Mouse (Mus musculus) midbrain, postnatal 0 days (tissue): Measurements from ENCODE around the gene Cyp3a13. TPM values are rescaled to one million over a fixed set of nuclear protein-coding genes. Genes with fewer than 3 reads are reported as not detected.
A peak's percentile ranks its signal among the peaks of the same experiment; 100 is the strongest.

ENCODE experiments used
- ATAC-seq: fragments of 200-750 bp; cut with Nextera tagmentation; 2 replicates; pipeline ENCODE4 v1.8.0; 2017; ENCODE audit warnings: moderate number of reproducible peaks, mild to moderate bottlenecking, moderate TSS enrichment, moderate library complexity; ENCODE audit not compliant: low FRiP score
- DNase-seq: peaks from one replicate; pipeline ENCODE4 v3.0.0-alpha.2; 2015; ENCODE audit warnings: low spot score
- H3K27ac ChIP-seq: fragments of 300-500 bp; sonication (generic); 2 replicates; pipeline ENCODE4 v1.5.1; 2014; ENCODE audit warnings: low read depth, mild to moderate bottlenecking, low read length, mixed read lengths
- H3K27me3 ChIP-seq: fragments of 300-500 bp; sonication (generic); 2 replicates; pipeline ENCODE4 v1.6.1; 2014; ENCODE audit warnings: low read length, control low read depth, mixed read lengths; ENCODE audit not compliant: insufficient read depth
- H3K36me3 ChIP-seq: fragments of 300-500 bp; sonication (generic); 2 replicates; pipeline ENCODE4 v1.6.1; 2014; ENCODE audit warnings: low read length, control low read depth, mixed read lengths; ENCODE audit not compliant: insufficient read depth
- H3K4me1 ChIP-seq: fragments of 300-500 bp; sonication (generic); 2 replicates; pipeline ENCODE4 v1.6.1; 2014; ENCODE audit warnings: mild to moderate bottlenecking, control low read depth, antibody characterized with exemption, low read length, mixed read lengths; ENCODE audit not compliant: insufficient read depth
- H3K4me2 ChIP-seq: fragments of 300-500 bp; sonication (generic); 2 replicates; pipeline ENCODE4 v1.6.1; 2014; ENCODE audit warnings: low read depth, mild to moderate bottlenecking, low read length, mixed read lengths; ENCODE audit not compliant: poor library complexity, severe bottlenecking
- H3K4me3 ChIP-seq: fragments of 300-500 bp; sonication (generic); 2 replicates; pipeline ENCODE4 v1.5.1; 2014; ENCODE audit warnings: low read depth, mild to moderate bottlenecking, low read length, moderate library complexity
- H3K9ac ChIP-seq: fragments of 300-500 bp; sonication (generic); replicated peaks from 2 replicates; pipeline ENCODE4 v1.6.1; 2014; ENCODE audit warnings: mild to moderate bottlenecking, low read length, moderate library complexity, mixed read lengths; ENCODE audit not compliant: poor library complexity, severe bottlenecking
- H3K9me3 ChIP-seq: fragments of 300-500 bp; sonication (generic); 2 replicates; pipeline ENCODE4 v1.6.1; 2016; ENCODE audit warnings: low read length, control low read depth
- CTCF ChIP-seq: IDR thresholded peaks from 2 replicates; pipeline ENCODE4 v1.5.1; 2016; ENCODE audit warnings: antibody characterized with exemption, mild to moderate bottlenecking
- WGBS: fragments of 180-500 bp; shearing (Covaris S2); extraction: QIAGEN DNeasy Blood & Tissue Kit; methylation state at CpG from one replicate; pipeline ENCODE4 v1.1.7; 2014; 5-methylcytosine and 5-hydroxymethylcytosine counted together
- polyA plus RNA-seq: library from polyadenylated mRNA; unstranded; fragments of >200 nt; fragmentation: Nextera tagmentation; extraction: Ambion mirVana; gene quantifications from 2 replicates; pipeline ENCODE4 v1.2.1, GENCODE M21; 2015
- total RNA-seq: library from RNA; depleted of rRNA; stranded (reverse); fragments of >200 nt; gene quantifications from 2 replicates; pipeline ENCODE4 v1.2.3, GENCODE M21; 2014; rRNA removed

Gene Cyp3a13
- total RNA-seq (not detected in 2 replicates), polyA plus RNA-seq (not detected in 2 replicates)

DNA sequence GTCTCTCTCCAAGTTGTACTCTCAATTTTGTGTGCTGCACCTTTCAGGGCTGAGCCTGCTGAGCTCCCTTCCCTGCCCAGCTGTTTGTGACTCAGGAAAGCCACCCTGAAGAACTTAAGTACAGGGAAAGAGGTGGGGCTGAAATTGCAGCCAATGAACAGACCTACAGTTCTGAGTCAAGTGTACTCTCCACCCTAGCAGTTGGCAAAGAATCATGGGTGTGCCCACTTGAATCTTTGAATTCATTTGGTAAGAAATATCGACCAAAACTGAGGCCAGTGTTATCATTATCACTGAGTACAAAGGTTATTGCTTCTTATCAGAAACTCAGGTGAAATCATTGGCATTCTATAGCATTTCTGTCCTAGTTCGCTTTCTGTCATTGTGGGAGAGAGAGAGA is at the start of gene Cyp3a13:
TSS of gene Cyp3a13 (minus strand) at position 88 of the 400 bp plus-strand sequence.
- H3K4me1 ChIP-seq = no peaks in the 10 kb centered on the region
- no peak within 1 kb of the TSS for H3K4me2 ChIP-seq
- no peak within 1 kb of the TSS for H3K4me3 ChIP-seq
- H3K9me3 ChIP-seq = no peaks in the 10 kb centered on the region
- no peak for ATAC-seq
- no peaks in the 10 kb centered on the region for H3K36me3 ChIP-seq
- no peaks in the 10 kb centered on the region for H3K27me3 ChIP-seq
- 55% methylated on average over 2 of the region's 2 CpGs for WGBS
- no peak for TF ChIP-seq CTCF
- no peak within 1 kb of the TSS for H3K27ac ChIP-seq
- no peak within 1 kb of the TSS for H3K9ac ChIP-seq
- DNase-seq = no peak

DNA sequence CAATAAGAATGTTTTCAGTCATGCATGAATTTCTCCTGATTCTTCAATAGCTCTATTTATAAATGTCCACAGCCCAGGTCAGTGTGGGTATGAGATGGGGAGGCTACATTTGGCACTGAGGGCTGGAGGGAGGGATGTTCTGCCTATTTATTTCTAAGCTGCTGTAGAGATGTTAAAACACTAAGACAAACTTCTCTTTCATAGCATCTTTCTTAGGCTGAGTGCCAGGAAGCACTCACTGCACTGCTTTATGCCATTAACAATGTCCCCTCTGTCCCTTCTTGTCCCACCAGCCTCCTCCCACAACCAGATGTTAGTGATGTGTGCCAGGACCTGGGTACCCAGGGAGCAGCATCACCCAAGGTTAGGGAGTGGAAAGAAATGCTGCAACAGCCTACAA is 45.1 kb upstream of the Cyp3a13 start:
- no peak for TF ChIP-seq CTCF
- ATAC-seq (peak; percentile 56; the same call in 1 of the 2 replicates), DNase-seq (peak; percentile 80)
- no peak overlapping the region for H3K9ac ChIP-seq
- H3K4me2 ChIP-seq = no peak overlapping the region
- no peaks in the 10 kb centered on the region for H3K27me3 ChIP-seq
- no peak overlapping the region for H3K4me3 ChIP-seq
- H3K4me1 ChIP-seq = no peaks in the 10 kb centered on the region
- H3K36me3 ChIP-seq = no peaks in the 10 kb centered on the region
- no peak overlapping the region for H3K27ac ChIP-seq
- no peaks in the 10 kb centered on the region for H3K9me3 ChIP-seq

DNA sequence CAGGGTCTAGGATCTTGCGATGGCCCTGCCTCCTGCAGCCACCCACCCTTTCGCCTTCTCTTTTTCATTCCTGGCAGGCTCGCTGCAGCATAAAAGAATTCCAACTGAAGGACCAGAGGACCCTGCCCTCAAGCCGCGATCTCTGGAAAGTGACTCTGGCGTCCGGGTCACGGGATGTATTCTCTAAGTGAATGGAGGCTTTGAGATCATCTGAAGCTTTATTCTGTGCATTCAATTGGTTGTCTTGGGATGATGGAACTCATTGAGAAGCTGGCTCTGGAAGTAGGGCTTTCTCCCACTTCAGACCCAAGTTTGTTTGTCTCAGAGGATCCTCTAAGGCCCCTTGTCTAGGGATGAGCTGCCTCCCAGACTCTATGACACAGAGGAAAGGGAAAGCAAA is 41.5 kb upstream of the Cyp3a13 start, which contains the start of gene Gjc3:
TSS of gene Gjc3 (minus strand) at position 154 of the 400 bp plus-strand sequence.
- ATAC-seq = no peak
- peak; percentile 30 for DNase-seq
- 67% methylated on average over 8 of the region's 8 CpGs for WGBS
- H3K27ac ChIP-seq = no peak within 1 kb of the TSS
- no peaks in the 10 kb centered on the region for H3K27me3 ChIP-seq
- no peak within 1 kb of the TSS for H3K4me2 ChIP-seq
- TF ChIP-seq CTCF = no peak
- H3K9ac ChIP-seq = no peak within 1 kb of the TSS
- no peak within 1 kb of the TSS for H3K4me3 ChIP-seq
- H3K4me1 ChIP-seq = no peaks in the 10 kb centered on the region
- H3K36me3 ChIP-seq = no peaks in the 10 kb centered on the region
- no peaks in the 10 kb centered on the region for H3K9me3 ChIP-seq

DNA sequence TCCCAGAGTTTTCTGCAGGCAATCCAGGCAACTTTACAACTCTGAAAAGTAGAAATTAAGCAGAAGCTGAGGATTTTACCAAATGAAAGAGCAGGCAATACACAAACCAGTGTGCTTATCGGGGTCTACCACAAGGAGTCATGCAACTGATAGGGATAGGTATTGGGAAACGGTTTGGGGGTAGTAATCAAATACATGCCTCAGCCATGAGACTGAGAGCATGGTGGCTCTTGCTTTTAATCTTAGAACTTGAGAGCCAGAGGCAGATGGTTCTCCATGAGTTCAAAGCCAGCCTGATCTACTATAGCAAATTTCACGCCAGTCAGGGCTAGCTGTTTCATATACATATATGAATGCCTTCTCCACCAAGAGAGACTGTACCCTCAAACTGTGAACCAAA is 35.0 kb upstream of the Cyp3a13 start:
- DNase-seq (no peak), ATAC-seq (no peak)
- Histone ChIP-seq H3K4me3 (no peak overlapping the region), H3K4me2 (no peak overlapping the region), H3K9me3 (no peaks in the 10 kb centered on the region), H3K36me3 (no peaks in the 10 kb centered on the region), H3K4me1 (no peaks in the 10 kb centered on the region), H3K27me3 (no peaks in the 10 kb centered on the region), H3K27ac (no peak overlapping the region), H3K9ac (no peak overlapping the region)
- 87% methylated on average over 3 of the region's 3 CpGs for WGBS
- no peak for TF ChIP-seq CTCF

DNA sequence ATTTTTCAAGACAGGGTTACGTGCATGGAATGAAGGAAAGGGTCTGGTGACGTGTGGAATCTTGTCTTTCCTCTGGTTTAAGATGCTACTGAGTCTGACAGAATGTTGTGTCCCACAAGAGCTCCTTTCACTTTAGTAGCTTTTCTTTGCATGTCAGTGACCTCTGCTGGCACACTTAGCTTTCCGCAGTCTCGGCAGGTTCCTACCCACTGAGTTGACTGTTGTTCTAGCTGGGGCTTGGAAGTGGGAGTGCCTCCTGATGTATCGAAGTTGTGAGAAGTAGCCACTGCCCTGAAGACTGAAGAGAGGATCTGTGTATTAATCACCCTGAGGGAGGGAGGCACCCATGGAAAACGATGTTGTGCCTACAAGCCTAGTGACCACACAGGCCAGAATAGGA is 29.8 kb upstream of the Cyp3a13 start:
- no peaks in the 10 kb centered on the region for H3K9me3 ChIP-seq
- no peak overlapping the region for H3K4me3 ChIP-seq
- H3K9ac ChIP-seq = no peak overlapping the region
- ATAC-seq = no peak
- no peak overlapping the region for H3K27ac ChIP-seq
- no peak overlapping the region for H3K4me2 ChIP-seq
- no peaks in the 10 kb centered on the region for H3K36me3 ChIP-seq
- DNase-seq = peak; percentile 5
- 37% methylated on average over 6 of the region's 6 CpGs for WGBS
- no peaks in the 10 kb centered on the region for H3K4me1 ChIP-seq
- peak; percentile 42 for TF ChIP-seq CTCF
- H3K27me3 ChIP-seq = no peaks in the 10 kb centered on the region

DNA sequence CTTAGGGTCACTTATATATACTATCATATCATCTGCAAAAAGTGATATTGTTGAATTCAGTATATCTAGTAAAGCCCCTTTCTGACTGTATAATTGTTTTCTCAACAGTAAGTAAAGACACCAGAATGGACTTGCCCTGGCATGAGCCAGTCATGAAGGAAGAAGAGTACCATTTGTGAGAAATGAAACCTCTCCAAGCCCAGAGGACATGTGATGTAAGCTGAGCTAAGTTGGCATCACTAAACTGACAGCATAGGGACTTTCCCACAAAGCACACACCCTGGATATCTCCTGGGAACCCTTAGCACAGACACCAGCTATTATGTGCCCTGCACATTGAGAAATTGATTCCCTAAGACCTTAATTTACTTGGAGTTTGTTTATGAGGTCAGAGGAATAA is 25.9 kb upstream of the Cyp3a13 start:
- Histone ChIP-seq H3K9ac (no peak overlapping the region), H3K4me2 (no peak overlapping the region), H3K4me1 (no peaks in the 10 kb centered on the region), H3K4me3 (no peak overlapping the region), H3K9me3 (no peaks in the 10 kb centered on the region), H3K36me3 (no peaks in the 10 kb centered on the region), H3K27ac (no peak overlapping the region), H3K27me3 (no peaks in the 10 kb centered on the region)
- TF ChIP-seq CTCF = no peak
- ATAC-seq = no peak
- no peak for DNase-seq
